Mouse (Mus musculus) retina, postnatal 7 days (tissue): Measurements from ENCODE around the gene Fxyd1.

Experiments used
- DNase-seq: peaks from one replicate; pipeline ENCODE4 v3.0.0-alpha.2; 2012; ENCODE audit warnings: low read depth, low spot score

Fxyd1 gene

DNA sequence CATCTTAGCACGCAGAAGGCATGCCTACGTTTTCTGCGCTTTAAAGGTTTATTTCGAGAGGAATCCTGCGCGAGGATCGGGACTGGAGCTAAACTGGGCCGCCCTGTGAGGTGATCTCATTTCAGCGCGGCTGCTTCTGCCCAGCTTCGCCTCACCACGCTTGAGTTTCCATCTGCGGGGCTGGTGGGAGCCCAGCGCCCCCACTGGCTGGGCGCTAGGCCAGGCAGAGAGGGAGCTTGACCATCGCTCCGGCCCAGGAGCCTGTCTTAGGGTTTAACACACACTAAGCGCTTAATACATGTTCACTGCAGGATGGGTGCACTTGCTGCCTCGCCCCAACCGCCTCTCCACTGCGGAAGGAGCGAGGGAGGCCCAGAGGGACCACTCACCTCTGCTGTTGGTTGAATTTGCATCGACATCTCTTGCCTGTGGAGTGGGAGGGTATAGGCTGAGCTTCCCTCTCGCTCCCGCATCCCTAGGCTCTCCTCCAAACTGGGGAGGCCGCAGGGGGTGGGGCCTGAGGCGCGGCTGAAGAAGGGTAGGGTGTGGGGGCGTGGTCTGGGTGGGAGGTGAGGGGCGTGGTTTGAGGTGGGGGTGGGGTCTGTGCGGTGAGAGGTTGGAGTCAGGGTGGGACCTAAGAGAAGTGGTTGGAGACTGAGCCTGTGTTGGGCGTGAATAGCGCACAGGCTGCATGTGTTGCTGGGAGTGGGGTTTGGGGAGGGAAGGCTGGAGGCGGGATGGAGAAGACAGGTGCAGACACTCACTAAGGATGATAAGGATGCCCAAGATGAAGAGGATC is 4.2 kb downstream of the Fxyd1 start:
- no peak for DNase-seq

DNA sequence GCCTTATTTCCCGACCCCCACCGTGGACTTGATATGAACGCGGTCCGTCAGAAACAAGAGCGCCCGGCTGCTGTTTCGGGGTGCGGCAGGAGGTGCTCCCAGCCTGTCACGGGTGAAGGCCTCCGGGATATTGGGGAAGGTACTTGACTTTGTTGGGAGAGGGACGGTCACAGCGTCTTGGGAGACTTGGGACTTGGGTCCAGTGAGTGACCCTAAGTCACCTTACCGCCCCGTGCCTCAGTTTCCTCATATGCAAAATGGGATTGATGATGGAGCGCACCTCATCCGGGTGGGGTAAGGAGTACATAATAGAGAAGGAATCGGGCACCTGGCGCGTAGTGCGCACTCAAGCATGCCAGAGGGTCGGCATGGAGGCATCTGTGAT is 4.8 kb downstream of the Fxyd1 start:
- DNase-seq, result no peak

GRCm38 (mm10) chr7:31051321-31052021 is 5.5 kb downstream of the Fxyd1 start, which contains the start of gene Fxyd7:
Fxyd7 (minus strand) TSS chr7:31051467.
- DNase-seq, result no peak

DNA sequence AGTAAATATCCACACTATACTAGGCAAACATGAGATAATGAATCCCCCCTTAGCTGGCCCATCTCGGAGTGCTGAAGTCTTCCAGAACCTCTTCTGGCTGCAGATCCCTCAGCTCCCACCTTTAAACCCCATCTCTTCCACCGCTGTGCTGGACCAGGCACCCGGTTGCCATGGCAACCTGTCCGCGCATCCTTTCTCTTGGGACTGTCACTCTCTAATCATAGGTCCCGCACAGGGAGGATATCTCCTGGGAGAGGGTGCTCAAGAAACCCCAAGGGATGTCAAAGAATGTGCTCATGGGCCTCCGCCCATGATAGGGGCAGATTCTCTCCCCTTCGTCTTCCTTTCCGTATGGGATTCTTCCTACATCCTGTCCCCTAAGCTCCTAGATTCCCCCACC is 6.1 kb downstream of the Fxyd1 start:
- DNase-seq, result no peak

GRCm38 (mm10) chr7:31050487-31050886 is 6.5 kb downstream of the Fxyd1 start:
- DNase-seq, result no peak

GRCm38 (mm10) chr7:31049846-31050281 is 7.1 kb downstream of the Fxyd1 start:
- DNase-seq, result no peak

GRCm38 (mm10) chr7:31049135-31049845 is 7.7 kb downstream of the Fxyd1 start:
- DNase-seq, result no peak

DNA sequence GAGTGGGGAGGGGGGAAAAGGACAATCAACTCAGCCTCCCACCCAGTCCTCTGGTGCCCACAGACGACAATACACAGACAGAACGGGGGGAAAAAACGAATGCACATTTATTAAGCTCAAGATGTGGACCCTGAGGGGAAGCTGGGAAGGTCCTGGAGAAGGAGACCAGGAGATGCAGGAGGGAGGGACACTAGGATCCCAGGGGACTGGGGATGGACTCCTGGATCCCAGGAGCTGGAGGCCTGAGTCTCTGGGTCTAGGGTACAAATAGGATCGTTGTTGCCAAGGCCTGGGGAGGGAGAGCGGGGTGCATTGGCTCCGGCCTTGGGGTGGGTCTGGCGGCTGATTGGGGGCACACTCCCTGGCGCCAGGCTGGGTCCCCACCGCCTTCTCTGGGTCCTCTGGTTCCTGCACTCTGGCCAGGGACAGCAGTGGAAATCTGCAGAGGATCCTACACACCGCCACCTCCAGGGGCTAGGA is 14.5 kb downstream of the Fxyd1 start, which contains the start of gene Fxyd5:
Gene Fxyd5, minus strand, starts transcription at position 51 of the 480 bp plus-strand sequence.
- DNase-seq, result no peak

DNA sequence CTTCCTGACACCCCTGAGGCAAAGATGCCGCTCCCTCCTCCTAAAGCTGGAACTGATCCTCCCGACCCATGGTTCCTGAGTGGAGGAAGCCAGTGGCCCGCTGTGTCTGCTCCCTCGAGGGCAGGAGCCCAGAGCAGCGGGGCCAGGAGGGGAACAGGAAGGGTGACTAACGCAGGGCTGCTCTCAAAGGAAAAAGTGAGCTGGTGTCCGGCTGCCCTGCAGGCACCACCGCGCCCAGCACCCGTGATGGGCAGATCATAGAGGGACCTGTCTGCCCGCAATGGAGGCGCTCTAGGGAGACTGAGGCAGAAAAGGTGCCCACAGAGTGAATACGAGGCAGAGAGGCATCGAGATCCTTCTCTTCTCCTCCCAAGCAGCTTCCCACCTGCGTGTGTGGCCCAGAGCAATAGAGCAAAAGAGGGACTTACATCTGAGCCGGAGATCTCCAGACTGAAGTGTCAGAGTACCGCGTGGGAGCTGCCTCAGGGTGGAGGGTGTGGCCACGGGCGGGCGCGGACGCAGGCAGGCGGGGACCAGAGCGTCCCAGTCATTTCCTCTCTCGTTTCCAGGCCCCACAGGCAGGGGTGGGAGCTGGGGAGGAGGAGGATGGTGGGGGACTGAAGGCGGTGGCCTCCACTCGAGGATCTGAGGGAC is 15.2 kb downstream of the Fxyd1 start:
- no peak for DNase-seq

DNA sequence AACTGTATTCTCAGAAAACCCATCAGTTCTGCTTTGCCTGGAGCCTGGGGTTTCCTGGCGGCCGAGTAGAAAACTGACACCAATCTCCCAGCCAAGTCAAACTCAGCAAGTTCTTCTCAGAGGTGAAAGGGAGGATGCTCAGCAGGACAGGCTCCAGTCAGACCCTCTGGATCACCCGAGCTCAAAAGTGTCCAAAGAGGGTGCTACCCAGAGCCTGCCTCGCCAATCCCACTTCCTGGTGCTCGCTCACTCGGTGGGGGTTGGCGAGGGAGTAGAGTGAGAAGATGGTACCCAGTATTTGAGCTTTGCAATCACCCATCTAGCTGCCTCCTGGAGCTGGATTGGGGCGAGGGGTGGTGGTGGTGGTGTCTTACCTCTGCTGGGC is 16.0 kb downstream of the Fxyd1 start:
- DNase-seq, result no peak

- DNase-seq, result no peak
Observed at GRCm38 (mm10) chr7:31040281-31041022, 16.5 kb downstream of the Fxyd1 start.

DNA sequence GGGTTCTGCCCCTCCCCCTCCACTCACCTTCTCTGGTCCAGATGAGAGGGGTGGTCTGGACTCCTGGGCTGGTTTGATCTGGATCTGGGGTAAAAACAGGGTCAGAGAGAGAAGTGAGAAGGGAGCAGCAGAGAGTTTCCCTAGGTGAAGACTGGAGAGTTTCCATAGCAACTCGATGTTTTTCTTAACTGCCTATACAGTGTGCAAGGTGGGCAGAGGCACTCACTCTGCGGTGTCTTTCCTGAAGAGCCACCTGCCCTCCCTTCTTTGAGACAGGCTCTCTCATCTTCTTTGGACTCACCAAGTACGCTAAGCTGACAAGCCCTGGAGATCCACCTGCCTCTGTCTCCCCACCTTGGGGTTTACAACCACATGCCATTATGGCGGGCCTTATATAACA is 18.0 kb downstream of the Fxyd1 start:
- DNase-seq, result no peak

DNA sequence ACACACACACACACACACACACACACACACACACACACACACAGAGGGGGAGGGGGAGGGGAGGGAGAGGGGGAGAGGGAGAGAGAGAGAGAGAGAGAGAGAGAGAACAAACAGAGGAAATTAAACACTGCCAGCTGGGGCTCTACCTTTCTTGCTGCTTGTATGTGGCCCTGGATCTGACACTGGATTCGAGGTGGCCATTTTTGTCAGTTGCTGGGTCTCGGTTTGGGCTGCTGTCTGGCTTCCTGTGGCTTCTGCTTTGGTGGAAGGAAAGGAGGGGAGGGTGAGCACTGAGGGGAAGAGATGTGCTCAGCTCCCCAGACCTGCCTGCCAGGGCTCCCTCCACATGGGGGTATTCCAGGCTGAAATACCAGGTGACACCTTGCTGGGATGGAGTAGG is 19.3 kb downstream of the Fxyd1 start:
- DNase-seq, result no peak

GRCm38 (mm10) chr7:31036917-31037316 is 20.1 kb downstream of the Fxyd1 start:
- DNase-seq, result no peak

DNA sequence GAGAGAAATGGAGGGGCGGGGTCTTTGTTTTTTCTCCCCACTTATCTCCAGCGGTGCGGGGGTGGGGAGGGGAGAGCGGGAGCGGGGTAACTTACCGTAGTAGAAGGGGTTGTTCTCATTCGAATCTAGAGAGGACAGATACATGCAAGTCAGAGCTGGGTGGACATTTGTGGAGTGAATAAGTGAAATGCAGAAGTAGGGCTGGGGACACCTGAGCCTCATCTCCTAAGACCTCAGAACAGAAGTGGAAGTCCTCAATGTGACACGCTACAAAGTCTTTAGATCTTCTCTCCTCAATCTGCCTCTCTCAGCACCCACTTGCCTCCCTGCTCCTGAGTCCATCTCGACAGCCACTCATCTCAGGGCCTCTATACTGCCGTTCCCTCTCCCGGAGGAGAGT is 21.7 kb downstream of the Fxyd1 start:
- DNase-seq, result no peak

GRCm38 (mm10) chr7:31034789-31035188 is 22.2 kb downstream of the Fxyd1 start:
- no peak for DNase-seq

DNA sequence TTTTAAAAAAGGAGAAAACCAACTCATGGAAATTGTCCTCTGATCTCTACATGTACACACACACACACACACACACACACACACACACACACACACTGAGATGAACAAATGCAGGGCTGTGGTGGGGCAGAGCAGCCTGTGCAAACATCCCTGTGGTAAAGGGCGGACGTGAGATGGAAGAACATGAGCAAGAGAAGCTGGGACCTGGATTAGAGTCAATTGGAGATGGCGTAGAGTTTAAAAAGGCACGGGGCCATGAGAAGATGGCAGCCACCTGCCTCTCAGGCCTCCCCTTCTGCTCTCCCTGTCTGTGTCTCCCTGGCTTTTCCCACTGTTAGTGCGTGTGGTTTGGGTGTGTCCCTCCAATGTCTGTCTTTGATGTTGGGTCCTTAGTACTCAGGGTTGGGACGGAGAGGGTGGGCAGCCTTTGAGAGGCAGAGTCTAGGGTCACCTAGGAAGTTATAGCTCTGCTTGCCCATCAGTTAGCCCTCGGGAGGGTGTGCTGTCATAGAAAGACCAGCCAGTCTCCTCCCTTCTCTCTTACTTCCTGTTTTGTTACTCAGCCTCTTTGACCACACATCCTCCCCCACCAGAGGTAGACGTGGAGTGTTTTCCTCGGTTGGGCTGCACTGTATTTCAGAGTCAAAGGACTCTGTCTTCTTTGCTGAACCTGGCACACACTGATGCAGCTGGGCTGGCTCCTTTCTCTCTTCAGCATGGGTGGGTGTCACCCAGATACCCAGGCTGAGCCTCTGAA is 23.4 kb downstream of the Fxyd1 start:
- no peak for DNase-seq

- DNase-seq, result no peak
Observed at GRCm38 (mm10) chr7:31031731-31032130, 25.3 kb downstream of the Fxyd1 start.

GRCm38 (mm10) chr7:31030717-31031116 is 26.3 kb downstream of the Fxyd1 start:
- DNase-seq, result no peak

- DNase-seq, result no peak
Observed at GRCm38 (mm10) chr7:31028609-31029008, 28.4 kb downstream of the Fxyd1 start.
